Mouse (Mus musculus) ovary, postnatal 10 days (tissue): Measurements from ENCODE around the gene Gm9918.
A peak's percentile ranks its signal among the peaks of the same experiment; 100 is the strongest.

Experiments
- DNase-seq: peaks from one replicate; pipeline ENCODE4 v3.0.0; 2022; ENCODE audit warnings: low spot score

The Gm9918 gene

DNA sequence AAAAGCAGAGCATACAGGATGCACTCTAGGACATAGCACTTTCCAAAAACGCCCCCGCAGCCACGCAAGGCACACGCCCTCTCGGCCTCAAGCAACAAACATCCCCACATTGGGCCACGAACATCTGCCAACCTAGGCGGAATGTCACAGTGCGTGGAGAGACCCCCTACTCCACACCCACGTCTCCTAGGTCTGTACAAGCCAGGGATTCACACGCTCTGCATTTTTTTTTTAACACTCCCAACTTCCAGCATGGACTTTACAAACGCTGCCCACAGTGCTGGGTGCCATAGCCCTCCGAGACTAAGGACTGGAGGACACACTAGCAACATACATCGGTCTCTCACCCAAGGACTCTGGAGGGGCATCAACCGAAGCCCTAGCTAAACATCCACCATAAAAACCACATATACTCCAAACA, 24.9 kb upstream of the Gm9918 start:
- DNase-seq = no peak

DNA sequence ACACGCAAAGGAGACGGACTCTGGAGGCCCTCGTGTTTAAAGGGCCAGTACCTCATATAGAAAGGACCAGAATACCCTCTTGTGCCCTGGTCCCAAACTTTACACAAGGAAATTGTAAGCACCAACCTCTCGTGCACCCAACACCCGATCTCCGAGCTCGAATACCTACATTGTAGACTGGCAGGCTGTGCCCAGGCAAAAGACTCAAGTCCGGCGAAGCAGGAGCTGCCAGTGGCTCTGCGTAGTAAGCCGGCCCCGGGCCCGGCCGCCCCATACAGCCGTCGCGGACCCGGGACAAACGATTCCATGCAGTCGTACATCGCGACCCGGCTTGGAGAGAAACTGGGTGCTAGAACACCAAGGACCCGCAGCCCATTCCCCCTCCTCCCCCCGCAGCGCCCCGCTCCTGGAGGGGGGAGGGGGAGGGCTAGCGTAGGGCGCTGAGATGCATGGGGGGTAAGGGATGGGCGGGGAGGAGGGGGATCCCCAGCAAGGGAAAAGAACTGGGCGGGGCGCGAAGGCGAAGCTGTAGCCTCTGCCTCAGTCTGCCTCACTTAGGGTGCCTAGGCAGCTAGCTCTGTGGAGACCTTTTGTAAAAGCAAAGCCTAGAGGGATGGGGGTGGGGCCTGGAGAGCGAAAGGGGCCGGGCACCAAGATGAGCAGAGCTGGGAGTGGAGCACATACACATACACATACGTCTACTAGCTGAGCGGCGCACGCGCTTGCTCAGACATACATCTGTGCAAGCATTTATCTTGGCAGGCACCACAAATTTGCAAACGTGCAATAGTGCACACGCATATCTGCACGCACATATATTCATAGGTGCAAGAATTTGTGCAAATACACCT, 24.2 kb upstream of the Gm9918 start:
- peak; percentile 58 for DNase-seq

DNA sequence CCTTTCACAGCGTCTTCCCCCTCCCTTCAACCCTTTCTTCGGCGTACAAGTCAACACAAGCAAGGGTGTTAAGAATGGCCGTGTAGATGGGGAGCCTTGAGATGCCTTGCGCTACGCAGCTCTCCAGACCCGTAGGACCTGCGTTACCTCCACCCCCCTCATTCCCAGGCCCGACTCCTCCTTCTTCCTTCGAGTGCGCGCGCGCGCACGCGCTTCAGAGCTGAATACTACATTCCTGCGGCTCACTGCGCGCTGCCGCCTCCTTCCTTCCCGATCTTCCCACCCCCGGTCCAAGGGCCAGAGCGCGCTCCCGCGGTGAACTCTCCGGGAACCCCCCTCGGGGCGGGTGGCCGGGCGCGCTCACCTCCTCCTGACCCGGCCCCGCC, 23.5 kb upstream of the Gm9918 start:
- peak; percentile 80 for DNase-seq

DNA sequence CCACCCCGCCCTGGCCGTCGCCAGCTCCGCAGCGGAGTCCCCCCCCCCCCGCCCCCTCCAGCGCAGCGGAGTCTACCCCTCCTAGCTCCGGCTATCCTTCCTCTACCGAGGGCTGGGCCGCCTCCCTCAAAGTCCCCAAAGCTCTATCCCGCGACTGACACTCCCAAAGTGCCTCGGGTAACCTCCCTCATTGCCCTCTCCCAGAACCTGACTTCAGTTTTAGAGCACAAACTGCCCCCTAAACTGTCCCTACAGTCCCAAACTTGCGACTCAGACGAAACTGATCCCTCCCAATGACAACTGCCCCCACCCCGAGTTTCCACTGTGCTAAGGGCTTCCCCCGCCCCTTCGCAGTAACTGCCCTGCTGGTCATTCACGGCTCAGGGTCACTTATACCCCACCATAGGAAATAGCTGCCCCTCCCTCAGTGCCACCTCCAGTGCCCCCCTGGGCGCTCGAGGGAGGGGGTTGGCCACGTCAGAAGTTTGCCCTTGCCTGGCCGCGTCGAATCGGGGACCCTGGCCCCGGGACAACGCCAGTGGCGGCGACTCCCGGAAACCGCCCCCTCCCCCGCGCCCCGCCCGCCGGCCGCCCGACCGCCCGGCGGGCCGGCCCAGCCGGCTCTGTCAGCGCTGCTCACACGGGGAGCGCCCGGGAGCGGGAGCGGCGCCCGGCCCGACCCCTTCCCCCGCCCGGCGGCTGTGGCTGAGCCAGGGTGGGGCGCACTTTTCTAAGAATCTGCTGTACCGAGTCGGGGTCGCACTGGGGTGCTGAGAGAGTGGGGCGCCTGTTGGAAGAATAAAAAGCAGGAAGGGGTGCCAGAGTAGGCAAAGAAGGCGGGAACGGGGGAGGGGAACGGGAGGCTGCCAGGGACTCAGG, 22.9 kb upstream of the Gm9918 start:
- peak; percentile 77 for DNase-seq

DNA sequence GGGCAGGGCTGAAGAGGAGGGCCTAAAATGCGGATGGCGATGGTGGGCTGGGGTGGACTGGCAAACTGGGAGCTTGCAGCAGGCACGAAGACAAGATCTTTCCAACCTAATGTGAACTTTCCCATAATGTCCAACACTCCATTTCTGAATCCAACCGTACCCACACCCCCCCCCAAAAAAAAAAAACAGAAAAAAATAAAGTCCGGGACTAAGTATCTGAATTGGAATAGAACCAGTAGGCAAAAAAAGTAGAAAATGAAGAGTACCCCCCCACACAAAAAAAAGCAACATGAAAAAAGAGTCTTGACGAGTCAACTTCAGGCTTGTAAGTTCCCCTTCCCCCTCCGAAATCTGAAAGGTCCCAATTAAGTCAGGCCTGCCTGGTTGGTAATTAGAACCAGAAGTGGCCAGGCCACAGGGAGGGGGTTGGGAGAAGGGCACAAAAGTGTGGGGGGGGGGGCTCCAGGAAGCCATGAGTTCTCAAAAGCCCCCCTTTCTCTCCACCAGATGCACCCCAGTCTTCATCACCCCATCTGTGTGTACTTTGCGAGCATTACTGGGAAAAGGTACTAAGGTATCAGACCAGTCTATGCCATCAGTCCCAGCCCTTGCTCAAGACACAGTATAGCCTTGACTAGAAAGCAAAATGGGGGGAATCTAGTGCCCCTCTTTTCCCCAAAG, 22.1 kb upstream of the Gm9918 start:
- DNase-seq = no peak

DNA sequence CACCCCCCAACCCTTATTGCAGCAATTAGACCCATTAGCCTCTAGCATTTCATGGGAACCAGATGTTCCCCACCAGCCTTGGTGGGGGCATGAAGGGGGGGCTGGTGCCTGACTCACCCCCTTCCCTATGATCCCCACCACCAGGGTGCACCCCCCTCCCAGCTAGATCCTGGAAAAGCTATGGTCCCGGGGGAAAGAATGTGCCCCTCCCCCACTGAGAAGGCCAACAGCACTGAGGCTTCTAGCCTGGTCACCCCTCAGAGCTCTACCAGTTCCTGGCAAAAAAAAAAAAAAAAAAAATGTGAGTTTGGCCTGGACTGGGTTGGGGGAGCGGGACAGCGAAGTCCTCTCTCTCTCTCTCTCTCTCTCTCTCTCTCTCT, 21.6 kb upstream of the Gm9918 start:
- DNase-seq = no peak

DNA sequence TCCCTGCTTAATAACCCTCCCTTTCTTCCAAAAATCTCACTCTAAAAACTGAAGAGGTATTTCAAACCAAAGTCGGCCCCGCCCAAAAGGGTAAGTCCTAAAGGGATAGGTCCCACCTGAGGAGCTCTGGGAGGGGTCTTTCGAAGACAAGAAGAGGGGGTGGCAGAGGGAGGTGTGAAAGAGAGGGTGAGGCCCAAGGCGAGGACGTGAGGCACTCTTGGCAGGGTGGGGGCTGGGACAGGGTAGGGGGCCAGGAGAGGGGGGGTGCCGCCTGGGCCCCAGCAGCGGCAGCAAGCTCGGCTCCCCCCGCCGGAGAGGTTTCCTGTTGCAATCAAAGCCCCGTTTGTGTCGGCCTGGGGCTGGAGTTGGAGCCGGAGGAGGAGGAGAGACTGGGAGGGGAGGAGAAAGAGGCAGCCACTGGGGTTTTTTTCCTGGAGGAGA, 21.1 kb upstream of the Gm9918 start:
- DNase-seq = no peak

DNA sequence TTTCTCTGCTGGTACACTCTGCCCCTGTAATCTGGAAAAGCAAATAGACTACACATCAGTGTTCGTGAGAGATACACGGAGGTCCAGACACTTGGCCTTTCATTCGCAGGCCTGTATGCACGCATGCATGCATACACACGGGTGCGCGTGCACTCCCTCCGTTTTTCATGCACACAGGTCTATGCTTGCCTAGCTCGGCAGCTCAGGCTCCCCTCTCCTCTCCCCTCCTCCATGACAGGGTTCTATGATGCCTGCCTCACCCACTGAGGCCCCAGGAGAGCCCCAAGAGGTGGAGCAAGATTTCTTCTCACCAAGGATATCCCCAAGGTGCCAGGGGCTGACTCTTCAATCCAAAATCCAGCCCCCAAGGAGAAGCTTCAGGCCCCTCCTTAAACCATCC, 20.4 kb upstream of the Gm9918 start:
- DNase-seq = no peak

DNA sequence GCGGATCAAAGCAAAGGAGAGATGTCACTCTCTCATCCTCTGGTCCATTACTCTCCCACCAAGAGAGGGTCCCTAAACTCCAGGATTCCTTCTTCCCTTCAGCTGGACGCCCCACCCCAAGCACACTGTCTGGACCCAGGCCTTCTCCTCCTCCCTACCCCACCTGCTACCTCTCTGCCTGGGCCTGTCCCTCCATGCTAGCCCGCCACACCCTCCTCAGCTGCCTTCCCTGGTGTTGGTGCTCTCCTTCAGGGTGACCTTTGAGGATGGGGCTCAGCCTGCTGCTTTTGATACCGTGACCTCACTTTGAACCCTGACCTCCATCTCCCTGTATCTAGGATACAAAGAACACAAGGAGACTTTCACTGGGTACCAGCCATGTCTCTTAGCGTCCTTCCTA, 19.8 kb upstream of the Gm9918 start:
- DNase-seq = no peak

DNA sequence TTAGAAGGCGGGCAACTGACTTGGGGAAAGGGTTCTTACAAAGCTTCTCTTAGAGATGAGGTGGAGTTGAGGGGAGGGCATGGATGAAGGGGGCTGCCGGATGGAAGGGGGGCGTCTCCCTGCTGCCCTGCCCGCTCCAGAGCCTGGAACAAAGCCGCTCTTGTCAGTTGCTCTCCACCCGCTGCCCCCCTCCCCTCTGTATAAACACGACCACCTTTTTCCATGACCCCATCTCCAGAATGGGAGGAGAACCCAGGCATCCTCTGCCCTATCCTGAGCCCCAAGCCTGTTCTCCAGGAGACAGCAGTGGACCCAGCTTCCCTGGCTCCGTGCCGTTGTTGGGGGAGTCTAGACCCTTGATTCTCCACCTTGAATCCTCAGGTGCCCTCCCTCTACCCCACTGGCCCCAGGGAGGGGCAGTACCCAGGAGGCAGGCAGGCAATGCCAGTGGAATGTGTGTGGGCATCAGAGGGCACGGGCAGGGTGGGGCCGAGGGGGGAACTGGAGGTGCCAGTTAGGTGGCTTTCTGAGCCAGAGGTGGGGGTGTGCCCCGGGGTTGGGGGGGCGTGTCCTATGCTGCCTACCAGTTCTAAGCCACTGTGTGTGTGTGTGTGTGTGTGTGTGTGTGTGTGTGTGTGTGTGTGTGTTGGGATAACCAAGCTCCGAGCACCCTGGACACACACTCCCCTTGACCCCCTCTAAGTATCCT, 14.7 kb upstream of the Gm9918 start:
- no peak for DNase-seq

DNA sequence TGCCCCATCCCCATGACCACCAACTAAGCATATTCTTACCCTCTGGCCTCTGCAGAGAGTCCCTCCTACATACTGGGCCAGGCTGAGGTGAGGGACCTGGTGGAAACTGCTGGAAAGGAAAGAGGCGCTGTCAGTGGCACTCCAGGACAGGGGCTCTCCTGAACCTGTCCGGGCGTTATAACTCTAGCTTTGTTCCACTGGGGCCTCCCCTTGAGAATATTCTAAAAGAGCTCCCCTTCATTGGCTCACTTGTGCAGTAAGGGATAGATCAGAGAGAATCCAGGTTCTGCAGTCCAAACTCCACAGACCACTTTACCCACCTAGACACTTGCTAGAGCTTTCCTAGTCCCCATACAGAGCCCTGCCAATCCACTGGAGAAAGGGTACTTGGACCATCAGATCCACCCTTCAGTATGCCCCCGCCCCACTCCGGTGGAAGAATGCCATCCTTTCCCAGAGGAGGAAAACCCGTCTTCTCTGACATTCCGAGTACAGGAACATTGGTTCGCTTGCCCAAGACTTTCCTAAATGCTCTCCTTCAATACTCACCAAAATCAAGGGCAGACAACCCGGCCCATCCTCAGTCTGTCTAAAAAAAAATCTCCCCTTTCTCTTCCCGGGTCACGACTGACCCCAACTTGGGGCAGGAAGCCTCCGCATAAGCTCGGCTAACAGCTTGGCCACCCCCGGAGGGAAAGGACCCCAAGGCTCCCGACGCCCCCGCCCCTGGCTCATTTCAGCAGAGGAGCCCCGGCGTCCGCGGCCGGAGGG, 13.7 kb upstream of the Gm9918 start:
- DNase-seq = no peak

DNA sequence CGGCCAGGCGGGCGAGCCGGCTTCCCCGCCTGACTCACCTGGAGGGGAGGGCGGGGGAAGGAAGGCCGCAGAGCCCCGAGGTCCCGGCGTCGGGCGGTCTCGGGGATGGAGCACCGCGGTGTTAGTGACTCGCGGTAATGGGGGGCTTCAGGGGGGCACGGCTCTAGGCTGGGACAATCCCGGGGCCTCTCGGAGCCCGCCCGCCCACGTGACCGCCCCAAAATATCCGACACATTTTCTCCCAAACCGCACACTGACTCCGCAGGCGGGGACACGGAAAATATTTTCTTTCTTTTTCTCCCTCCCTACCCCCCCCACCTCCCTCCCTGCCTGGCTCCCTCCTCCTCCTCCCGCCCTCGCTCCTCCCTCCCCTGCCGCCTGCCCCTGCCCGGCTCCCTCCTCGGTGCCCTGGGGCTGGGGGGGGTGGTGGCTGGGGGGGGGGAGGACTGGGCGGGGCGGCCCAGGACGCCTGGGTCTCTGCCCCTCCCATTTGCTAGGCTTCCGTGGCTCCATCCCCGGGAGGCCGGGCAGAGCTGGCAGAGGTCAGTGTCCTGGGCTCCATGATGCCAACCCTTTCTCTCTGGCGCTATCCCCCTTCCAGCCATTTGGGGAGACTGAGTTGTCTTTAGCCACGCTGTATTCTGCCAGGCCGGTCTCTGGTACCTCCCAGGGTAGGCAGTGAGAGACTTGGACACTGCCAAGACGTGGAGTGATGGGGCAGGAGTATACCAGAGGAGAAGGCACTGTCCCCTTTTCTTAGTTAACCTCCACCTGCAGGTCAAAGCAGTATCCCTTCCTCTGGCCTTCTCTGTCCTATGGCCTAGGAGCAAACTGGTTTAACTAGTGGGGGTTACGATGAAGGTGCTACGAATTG, 12.9 kb upstream of the Gm9918 start, which contains the start of gene Rarg:
Gene Rarg, minus strand, starts transcription at position 316 of the 874 bp plus-strand sequence.
- peak; percentile 44 for DNase-seq

DNA sequence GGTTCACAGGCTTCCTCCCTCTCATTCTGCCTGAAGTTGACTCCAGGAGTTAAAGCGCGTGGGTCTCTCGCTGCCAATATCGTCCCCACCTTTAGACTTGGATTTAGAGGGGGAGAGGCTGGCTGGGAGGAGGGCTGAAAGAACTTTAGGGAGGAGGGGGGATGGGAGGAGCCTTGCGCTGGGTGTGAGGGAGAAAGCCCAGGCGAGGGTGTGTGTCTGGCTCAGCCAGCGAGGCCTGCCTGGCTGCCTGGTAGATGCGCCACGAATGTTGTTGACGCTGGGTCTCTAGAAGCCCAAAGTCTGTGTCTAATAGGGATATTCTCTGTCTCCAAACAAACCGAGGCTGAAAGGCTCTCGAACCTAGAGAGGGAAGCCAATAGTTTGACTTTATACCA, 12.3 kb upstream of the Gm9918 start:
- peak; percentile 31 for DNase-seq

DNA sequence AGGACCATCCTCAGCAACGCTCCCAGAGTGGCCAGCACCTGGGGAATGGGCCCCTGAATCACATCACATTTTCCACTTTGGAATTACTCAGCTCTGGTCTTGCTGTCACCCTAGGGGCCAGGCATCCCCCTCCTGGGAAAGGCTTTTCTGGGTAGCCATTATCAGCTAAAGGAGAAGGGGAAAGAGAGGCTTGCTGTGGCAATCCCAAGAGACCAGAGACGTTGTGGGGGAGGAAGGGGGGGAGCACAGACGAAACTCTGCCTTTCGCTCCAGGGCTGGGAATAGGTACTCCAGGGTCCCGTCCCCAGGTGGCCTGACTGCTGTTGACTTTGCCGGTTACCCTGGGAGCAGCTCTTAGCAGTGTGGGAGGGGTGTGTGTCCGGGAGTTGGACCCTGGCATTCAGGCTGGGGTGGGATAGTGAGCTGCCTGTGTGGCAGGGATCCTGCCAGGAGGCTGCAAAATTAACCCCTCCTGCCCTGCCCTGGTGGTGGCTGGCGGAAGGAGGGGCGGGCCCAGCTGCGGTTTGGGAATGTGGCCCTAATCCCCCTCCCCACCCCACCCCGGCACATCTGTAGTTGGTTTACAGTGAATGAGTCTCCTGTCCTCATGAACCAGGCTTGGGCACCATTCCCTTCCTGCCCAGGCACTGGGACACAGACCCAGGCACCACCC, 11.6 kb upstream of the Gm9918 start:
- DNase-seq = no peak

DNA sequence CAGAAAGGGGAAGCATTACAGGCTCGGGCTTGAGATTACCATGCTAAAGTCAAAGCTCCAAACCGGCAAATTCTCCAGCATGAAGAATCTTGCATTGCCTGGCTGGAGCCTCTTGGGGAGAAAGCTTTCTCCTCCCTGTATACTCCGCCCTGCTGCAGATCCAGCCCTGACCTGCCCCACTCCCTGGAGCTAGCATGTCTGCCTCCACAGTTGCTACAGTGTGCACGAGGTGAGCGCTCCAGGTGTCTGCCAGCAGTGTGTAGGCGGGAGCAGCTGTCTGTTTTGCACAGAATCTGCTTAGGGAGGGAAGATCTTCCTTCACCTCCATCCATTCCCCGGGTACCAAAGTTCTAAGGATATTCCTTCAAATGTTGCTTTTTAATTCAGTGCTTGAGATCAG, 7.8 kb upstream of the Gm9918 start:
- DNase-seq = no peak

DNA sequence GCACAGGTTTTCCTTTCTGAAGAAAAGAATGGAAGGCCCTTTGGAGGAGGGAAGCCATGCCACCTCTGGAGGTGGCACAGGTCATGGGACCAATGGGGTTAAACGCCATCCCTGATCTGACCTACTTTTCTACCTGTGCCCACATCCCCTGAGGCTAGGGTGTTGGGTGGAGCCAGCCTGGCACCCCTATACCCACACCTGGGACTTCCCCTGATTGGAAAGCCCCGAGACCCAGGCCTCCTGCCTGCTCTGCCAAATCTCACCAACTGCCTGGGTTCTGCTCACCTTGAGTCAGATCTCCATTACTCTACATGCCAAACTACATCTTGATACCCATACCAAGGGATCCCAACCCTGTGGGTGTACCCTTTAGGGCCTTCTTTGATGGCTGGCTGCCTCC, 7.3 kb upstream of the Gm9918 start:
- DNase-seq = no peak

DNA sequence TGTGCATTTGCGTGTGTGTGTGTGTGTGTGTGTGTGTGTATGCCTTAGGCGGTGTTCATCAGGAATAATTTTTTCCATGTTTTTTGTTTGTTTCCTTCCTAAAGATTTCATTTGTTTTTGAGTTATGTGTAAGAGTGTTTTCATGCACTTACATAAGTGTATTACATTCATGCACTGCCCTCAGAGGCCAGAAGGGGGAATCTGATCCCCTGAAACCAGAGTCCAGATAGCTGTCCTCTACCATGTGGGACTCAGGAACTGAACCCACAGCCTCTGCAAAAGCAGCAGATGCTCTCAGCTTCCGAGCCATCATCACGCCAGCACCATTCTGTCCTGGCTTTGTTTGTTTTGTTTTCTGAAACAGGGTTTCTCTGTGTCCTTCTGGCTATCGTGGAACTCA, 4.8 kb upstream of the Gm9918 start:
- DNase-seq = no peak

DNA sequence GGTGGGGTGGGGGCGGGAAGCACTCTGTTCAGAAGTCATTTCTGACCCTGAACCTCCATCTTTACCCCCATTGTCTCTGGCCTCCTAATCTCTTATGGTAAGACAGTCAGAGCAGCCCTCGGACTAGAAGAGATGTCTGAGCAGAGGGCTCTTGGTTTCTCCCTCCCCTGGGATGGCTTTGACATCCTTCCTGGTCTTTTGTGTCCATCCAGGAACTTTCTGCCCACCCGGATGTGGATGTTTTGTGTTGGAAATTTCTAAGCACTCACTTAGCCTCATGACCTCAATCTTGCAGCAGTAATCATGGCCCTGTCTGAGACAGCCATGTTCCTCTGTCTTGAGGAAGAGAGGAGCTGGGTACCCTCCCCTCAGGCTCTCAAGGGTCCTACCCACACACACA, 1.1 kb downstream of the Gm9918 start:
- no peak for DNase-seq

DNA sequence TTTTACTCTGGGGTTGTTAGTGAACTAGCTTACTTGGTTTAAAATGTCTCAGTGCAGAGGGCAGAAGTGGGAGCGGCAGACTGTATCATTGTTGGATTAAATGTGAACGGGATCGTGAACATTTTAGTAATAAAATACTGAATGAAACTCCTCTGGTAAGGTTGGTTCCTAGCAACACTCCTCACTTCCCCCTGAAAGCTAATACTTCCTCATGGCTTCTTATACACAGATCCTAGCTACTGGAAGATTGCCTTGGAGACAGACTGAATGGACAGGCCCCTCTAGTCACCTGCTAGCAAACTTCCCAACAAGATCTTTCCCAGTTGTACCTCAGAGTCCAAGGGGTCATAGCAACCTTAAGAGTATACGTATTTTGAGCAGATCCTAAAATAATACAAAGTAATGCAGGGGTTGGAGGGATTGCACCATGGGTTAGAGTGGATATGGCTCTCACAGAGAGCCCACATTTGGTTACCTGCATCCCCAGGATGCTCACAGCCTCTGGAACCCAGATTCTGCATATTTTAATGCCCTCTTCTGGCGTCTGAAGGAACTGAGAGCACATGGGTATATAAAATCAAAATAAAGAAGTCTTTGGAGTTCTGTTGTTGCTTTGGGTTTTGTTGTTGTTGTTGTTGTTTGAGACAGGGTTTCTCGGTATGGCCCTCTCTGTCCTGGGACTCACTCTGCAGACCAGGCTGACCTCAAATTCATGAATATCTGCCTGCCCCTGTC, 3.8 kb downstream of the Gm9918 start:
- no peak for DNase-seq
